ENCODE assay signal across 16 mouse cellular contexts in the genomic region with DNA sequence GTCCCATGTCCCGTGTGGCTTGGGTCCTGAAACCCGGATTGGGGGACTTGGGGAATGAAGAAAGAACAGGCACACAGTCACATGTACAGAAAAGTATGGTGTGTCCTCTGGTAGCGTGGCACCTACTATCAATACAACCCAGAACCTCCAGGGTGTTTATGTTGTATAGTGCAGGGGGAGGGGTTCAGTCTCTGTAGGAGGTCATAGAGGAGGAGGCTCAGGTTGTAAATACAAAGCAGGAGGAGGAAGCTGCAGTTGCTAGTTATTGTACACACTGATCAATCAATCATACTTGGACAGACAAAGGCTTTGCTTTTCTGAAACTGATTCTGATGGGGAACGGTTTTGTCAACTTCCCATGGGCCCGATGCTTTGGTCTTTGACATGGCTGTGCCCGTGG.
"Had no signal": no experiment of that assay in that cellular context is flagged by ENCODE, and none has a peak within 500 bp of the region (broad histone marks: within the 10 kb centered on the region; RNA-seq: fewer than 3 reads in every experiment).

No protein-coding gene starts in this region.

- DNase-seq: kidney, adult 8-10 months; kidney, postnatal 36 days; layer of hippocampus, adult 9-11 months; layer of hippocampus, postnatal 36 days; lung, adult 2 months; lung, postnatal 36 days; right cerebral cortex, postnatal 14 days; thymus, postnatal 36 days had no signal

- H3K4me2 ChIP-seq: limb, embryonic 12.5 days; liver, embryonic 11.5 days; liver, embryonic 15.5 days; midbrain, embryonic 11.5 days had no signal

- H3K4me1 ChIP-seq: limb, embryonic 12.5 days; megakaryocyte, embryonic 14.5 days had no signal

- ATAC-seq: lung, postnatal 0 days; midbrain, embryonic 16.5 days had no signal

- H3K27ac ChIP-seq: kidney, postnatal 0 days; limb, embryonic 12.5 days; liver, embryonic 15.5 days had no signal

- H3K9me3 ChIP-seq: limb, embryonic 12.5 days; liver, embryonic 15.5 days; megakaryocyte, embryonic 14.5 days had no signal

- H3K9ac ChIP-seq: limb, embryonic 12.5 days; liver, embryonic 15.5 days had no signal

- H3K36me3 ChIP-seq: limb, embryonic 12.5 days; liver, embryonic 15.5 days had no signal

- H3K4me3 ChIP-seq: limb, embryonic 12.5 days; liver, embryonic 15.5 days; megakaryocyte, embryonic 14.5 days had no signal

- H3K27me3 ChIP-seq: limb, embryonic 12.5 days; liver, embryonic 15.5 days; megakaryocyte, embryonic 14.5 days had no signal
